Mouse (Mus musculus) myocyte (in vitro differentiated cells): Measurements from ENCODE around the gene Hdac7.

Source experiments
- CEBPB ChIP-seq: IDR thresholded peaks from 2 replicates; pipeline ENCODE4 v1.6.1; 2011; ENCODE audit warnings: mild to moderate bottlenecking, moderate library complexity; ENCODE audit not compliant: poor library complexity, insufficient read depth, severe bottlenecking
- E2F4 ChIP-seq: IDR thresholded peaks from one replicate; pipeline ENCODE4 v1.6.1; 2011; ENCODE audit warnings: mild to moderate bottlenecking, control low read depth, moderate library complexity; ENCODE audit not compliant: insufficient read depth
- MAX ChIP-seq: IDR thresholded peaks from one replicate; pipeline ENCODE4 v1.6.1; 2011; ENCODE audit warnings: low read depth, mild to moderate bottlenecking, control low read depth
- MYOD1 ChIP-seq, 3 experiments: IDR thresholded peaks; one replicate each; pipeline ENCODE4 v1.6.1; 2011; ENCODE audit warnings: control low read depth in 2 of 3, low read depth in 2 of 3, mild to moderate bottlenecking in 2 of 3, moderate library complexity in 1 of 3; ENCODE audit not compliant: insufficient read length in 2 of 3, control insufficient read depth in 1 of 3
- MYOG ChIP-seq, 3 experiments: IDR thresholded peaks; one replicate each; pipeline ENCODE4 v1.6.1; 2011; ENCODE audit warnings: control low read depth in 2 of 3, low read depth in 2 of 3, mild to moderate bottlenecking in 2 of 3; ENCODE audit not compliant: insufficient read length in 2 of 3, control insufficient read depth in 1 of 3, insufficient read depth in 1 of 3
- POLR2A ChIP-seq: IDR thresholded peaks from one replicate; pipeline ENCODE4 v1.6.1; 2011; ENCODE audit warnings: low read depth, mild to moderate bottlenecking, control low read depth, moderate library complexity; ENCODE audit not compliant: insufficient read length
- POLR2AphosphoS2 ChIP-seq: IDR thresholded peaks from one replicate; pipeline ENCODE4 v1.6.1; 2011; ENCODE audit warnings: low read depth, control low read depth; ENCODE audit not compliant: insufficient read length
- TCF12 ChIP-seq: IDR thresholded peaks from one replicate; pipeline ENCODE4 v1.6.1; 2011; ENCODE audit warnings: mild to moderate bottlenecking, control low read depth; ENCODE audit not compliant: poor library complexity, insufficient read depth, severe bottlenecking
- TCF3 ChIP-seq: IDR thresholded peaks from one replicate; pipeline ENCODE4 v1.6.1; 2011; ENCODE audit warnings: low read depth, control low read depth; ENCODE audit not compliant: insufficient read length
- USF1 ChIP-seq: IDR thresholded peaks from one replicate; pipeline ENCODE4 v1.6.1; 2011; ENCODE audit warnings: low read depth, mild to moderate bottlenecking, control low read depth, moderate library complexity

GRCm38 (mm10) chr15:97832764-97833479 lies 11.4 kb downstream of the Hdac7 start:
- TF ChIP-seq POLR2A (no peak), MYOG (IDR thresholded peaks at IDR 0.05; ENCODE audit: control insufficient read depth in 1 of 3, insufficient read depth in 1 of 3, insufficient read length in 2 of 3, low read depth in 2 of 3) (no peak), USF1 (no peak), POLR2AphosphoS2 (no peak), E2F4 (no peak), MYOD1 (IDR thresholded peaks at IDR 0.05; ENCODE audit: control insufficient read depth in 1 of 3, insufficient read length in 2 of 3, low read depth in 2 of 3) (no peak), TCF12 (no peak), MAX (no peak), CEBPB (no peak), TCF3 (no peak)
